Mouse (Mus musculus): ENCODE data around the gene Tap2.

DNA sequence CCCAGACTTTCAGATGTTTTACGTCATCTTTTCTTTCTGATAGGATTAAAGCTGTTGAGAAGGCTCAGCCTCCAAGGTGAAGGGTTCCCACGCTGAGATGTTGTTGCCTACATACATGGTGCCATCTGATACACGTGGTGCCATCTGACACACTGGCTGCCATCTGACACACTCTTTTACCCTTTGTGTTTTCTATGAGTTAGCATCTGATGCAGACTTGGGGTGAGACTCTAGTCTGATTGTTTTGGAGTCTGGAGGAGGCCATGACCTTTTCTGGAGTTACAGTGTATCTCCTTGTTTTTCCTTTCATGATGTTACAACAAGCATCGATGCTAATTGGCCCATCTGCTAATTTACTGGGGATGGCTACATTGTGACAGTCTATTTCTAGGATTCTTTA lies 41.3 kb downstream of the Tap2 start:
- TF ChIP-seq GATA1 (IDR thresholded peaks at IDR 0.05; ENCODE audit: borderline replicate concordance, low read length) (no peak), FLI1 (IDR thresholded peaks at IDR 0.05; ENCODE audit: low read length) (no peak)

Data from megakaryocyte, embryonic 14.5 days (primary cell).